Mouse (Mus musculus) heart, postnatal 10 days (tissue): Measurements from ENCODE around the gene Lhx8. TPM values are rescaled to one million over a fixed set of nuclear protein-coding genes. Genes with fewer than 3 reads are reported as not detected.

ENCODE experiments used
- DNase-seq, 2 experiments: peaks; one replicate each; pipeline ENCODE4 v3.0.0; 2021
- intact Hi-C: fragments of 180-260 bp; cut with DNase I; formaldehyde crosslinking; loops from one replicate; pipeline ENCODE4 v1.15.1; 2025
- total RNA-seq, 2 experiments: library from RNA; stranded (reverse); gene quantifications; 2 replicates each; pipeline ENCODE4 v1.2.3; 2021

Lhx8 gene
- total RNA-seq, 2 experiments from 2014 or later, result 0.48 TPM; not detected in 1

DNA sequence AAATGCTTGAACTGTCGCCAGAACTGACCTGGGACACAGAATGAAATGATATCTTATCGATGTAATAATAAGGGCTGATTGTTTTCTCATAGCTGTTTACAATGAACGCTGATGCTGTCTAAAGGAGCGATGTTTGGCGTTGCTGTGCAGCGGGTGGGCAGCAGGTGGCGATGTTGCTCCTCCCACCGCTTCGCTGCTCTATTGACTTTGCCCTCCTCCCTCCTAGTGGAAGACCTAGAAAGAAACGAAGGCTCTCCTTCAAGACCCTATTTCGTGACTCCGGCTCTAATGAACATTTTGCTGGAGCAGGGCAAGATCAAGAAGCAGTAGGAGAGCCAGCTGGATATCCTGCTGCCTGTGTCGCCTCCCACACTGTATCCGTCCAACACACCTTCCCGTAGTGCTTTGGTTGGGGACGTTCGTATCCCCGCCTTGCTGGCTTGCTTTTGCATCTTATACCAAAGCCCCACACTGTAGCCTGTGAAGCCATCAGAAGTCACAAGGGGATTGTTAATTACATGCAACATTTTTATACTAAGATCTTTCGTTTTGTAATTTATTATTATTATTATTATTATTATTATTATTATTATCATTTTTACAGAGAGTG lies 60.6 kb downstream of the Lhx8 start:
- intact Hi-C loops, result loop anchor here (1.0 kb wide), 1 partner anchor 302 kb away; no protein-coding TSS in a partner anchor
- DNase-seq, result peak; percentile 75 to 84

DNA sequence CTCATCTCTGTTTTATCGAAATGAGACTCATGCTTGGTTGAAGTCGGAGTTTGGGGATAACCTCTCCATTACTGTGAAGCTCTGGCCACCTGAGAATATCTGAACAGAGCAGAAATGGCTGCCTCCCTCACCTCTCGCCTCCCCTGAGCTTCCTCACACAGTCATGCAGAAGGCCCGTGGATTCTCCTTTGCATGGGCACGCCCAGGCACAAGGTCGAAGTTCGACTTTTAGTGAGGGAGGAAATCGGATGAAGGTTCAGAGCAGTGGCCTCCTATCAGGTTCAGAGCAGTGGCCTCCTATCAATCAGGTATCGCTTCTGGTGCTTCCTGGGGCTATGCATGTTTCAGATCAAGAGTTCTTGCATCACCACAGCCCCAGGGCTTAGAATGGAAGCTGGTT lies 62.1 kb downstream of the Lhx8 start:
- intact Hi-C loops, result no loop called here

DNA sequence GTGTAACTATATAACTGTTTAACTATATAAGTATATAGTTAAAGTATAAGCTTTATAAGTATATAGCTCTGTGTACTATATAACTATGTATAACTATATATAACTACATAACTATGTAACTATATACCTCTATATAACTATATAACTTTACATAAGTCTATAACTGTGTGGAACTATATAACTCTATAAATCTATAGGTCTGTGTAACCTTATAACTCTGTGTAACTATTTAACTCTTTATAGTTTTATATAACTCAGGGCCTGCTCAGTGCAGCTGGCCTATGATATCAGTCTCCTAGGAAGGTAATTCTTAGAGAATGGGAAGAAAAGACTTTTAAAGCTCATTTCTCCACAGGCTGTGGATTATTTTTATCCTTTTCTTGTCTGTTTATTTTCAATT lies 73.1 kb downstream of the Lhx8 start:
- no peak for DNase-seq
- intact Hi-C loops, result no loop called here

More for the DNA sequence above, 62.1 kb downstream of the Lhx8 start:
- no peak for DNase-seq
